In the genomic region with DNA sequence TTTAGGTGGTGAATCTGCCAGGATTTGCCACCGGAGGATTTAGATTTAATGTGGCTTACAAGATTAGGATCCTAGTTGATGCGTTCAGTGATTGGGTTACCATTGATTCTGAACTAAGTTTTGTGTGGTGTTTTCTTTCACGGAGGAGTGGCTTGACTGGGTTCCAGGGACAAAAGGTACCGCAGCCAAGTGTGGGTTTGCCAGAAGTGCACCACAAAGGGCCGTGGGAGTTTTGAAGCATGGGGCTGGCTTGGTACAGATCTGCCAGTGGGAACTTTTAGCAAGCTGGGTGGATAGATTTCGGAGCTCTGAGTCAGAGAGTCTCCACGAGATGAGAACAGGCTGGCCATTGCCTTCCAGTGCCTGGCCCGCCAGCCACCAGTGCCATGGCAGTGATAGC, we compare ENCODE assay signal across 20 mouse cellular contexts.
DNase-seq lines count a peak whose midpoint lies in the region; ATAC-seq and TF ChIP-seq lines count a peak whose summit lies in the region.
"Had no signal": no experiment of that assay in that cellular context is flagged by ENCODE, and none has a peak within 500 bp of the region (broad histone marks: within the 10 kb centered on the region; RNA-seq: fewer than 3 reads in every experiment).

No protein-coding gene starts in this region.

- intact Hi-C loops in heart, postnatal 36 days (cut with DNase I) = no loop called here

- H3K4me2 ChIP-seq in forebrain, embryonic 14.5 days (ENCODE audit: low read length) = no peak overlapping the region
- H3K4me2 ChIP-seq in forebrain, postnatal 0 days (ENCODE audit: low read depth) = no peak overlapping the region
- H3K4me2 ChIP-seq in midbrain, embryonic 14.5 days (ENCODE audit: low read length) = no peak overlapping the region
- H3K4me2 ChIP-seq: forebrain, embryonic 15.5 days; liver, embryonic 12.5 days; lung, embryonic 15.5 days; stomach, embryonic 15.5 days had no signal

- H3K4me3 ChIP-seq in forebrain, embryonic 14.5 days (ENCODE audit: low read depth, low read length) = no peak overlapping the region
- H3K4me3 ChIP-seq in forebrain, postnatal 0 days (ENCODE audit: low read depth, low read length) = no peak overlapping the region
- peak overlapping the region; percentile 66 for H3K4me3 ChIP-seq in E14TG2a.4 (replicated peaks; ENCODE audit: low read length)
- H3K4me3 ChIP-seq in midbrain, embryonic 14.5 days (replicated peaks; ENCODE audit: low read depth, low read length) = no peak overlapping the region
- H3K4me3 ChIP-seq: forebrain, embryonic 15.5 days; limb, embryonic 10.5 days; liver, embryonic 12.5 days; lung, embryonic 15.5 days; stomach, embryonic 15.5 days had no signal

- no peak for TF ChIP-seq CTCF in forebrain, postnatal 0 days (IDR thresholded peaks at IDR 0.05; ENCODE audit: low read depth)
- TF ChIP-seq CTCF in E14TG2a.4 (conservative IDR thresholded peaks at IDR 0.05; ENCODE audit: low read length) = no peak

- no peaks in the 10 kb centered on the region for H3K4me1 ChIP-seq in forebrain, embryonic 14.5 days (ENCODE audit: control insufficient read depth, insufficient read depth, low read length)
- no peaks in the 10 kb centered on the region for H3K4me1 ChIP-seq in forebrain, postnatal 0 days (ENCODE audit: insufficient read depth)
- peaks cover 8% of the 10 kb centered on the region; the same call in 1 of the 2 replicates for H3K4me1 ChIP-seq in E14TG2a.4 (replicated peaks; ENCODE audit: low read depth, low read length)
- H3K4me1 ChIP-seq in midbrain, embryonic 14.5 days (ENCODE audit: control insufficient read depth, insufficient read depth, low read length) = no peaks in the 10 kb centered on the region
- H3K4me1 ChIP-seq: forebrain, embryonic 15.5 days; limb, embryonic 10.5 days; liver, embryonic 12.5 days; lung, embryonic 15.5 days; stomach, embryonic 15.5 days had no signal

- no peak for ATAC-seq in forebrain, embryonic 14.5 days
- no peak for ATAC-seq in forebrain, postnatal 0 days
- no peak for ATAC-seq in midbrain, embryonic 14.5 days (ENCODE audit: low FRiP score, low TSS enrichment)
- ATAC-seq: forebrain, embryonic 15.5 days; intestine, embryonic 16.5 days; liver, embryonic 12.5 days; midbrain, embryonic 16.5 days had no signal

- no peaks in the 10 kb centered on the region for H3K27me3 ChIP-seq in forebrain, embryonic 14.5 days (replicated peaks; ENCODE audit: control insufficient read depth, insufficient read depth, low read length)
- no peaks in the 10 kb centered on the region for H3K27me3 ChIP-seq in forebrain, postnatal 0 days (ENCODE audit: insufficient read depth, low read length)
- no peaks in the 10 kb centered on the region for H3K27me3 ChIP-seq in E14TG2a.4 (ENCODE audit: insufficient read depth, low read length)
- no peaks in the 10 kb centered on the region for H3K27me3 ChIP-seq in midbrain, embryonic 14.5 days (ENCODE audit: control insufficient read depth, insufficient read depth, low read length)
- H3K27me3 ChIP-seq: CH12.LX; forebrain, embryonic 15.5 days; liver, embryonic 12.5 days; lung, embryonic 15.5 days; stomach, embryonic 15.5 days had no signal

- no peak overlapping the region for H3K9ac ChIP-seq in forebrain, embryonic 14.5 days (ENCODE audit: low read length)
- H3K9ac ChIP-seq in forebrain, postnatal 0 days = no peak overlapping the region
- no peak overlapping the region for H3K9ac ChIP-seq in midbrain, embryonic 14.5 days (replicated peaks; ENCODE audit: low read length)
- H3K9ac ChIP-seq: forebrain, embryonic 15.5 days; liver, embryonic 12.5 days; lung, embryonic 15.5 days; stomach, embryonic 15.5 days had no signal

- no peak overlapping the region for H3K27ac ChIP-seq in forebrain, embryonic 14.5 days (ENCODE audit: low read depth, low read length)
- H3K27ac ChIP-seq in forebrain, postnatal 0 days (ENCODE audit: low read depth, low read length) = no peak overlapping the region
- no peak overlapping the region for H3K27ac ChIP-seq in midbrain, embryonic 14.5 days (replicated peaks; ENCODE audit: low read depth, low read length)
- H3K27ac ChIP-seq: forebrain, embryonic 15.5 days; limb, embryonic 10.5 days; liver, embryonic 12.5 days; lung, embryonic 15.5 days; stomach, embryonic 15.5 days had no signal

- DNase-seq in forebrain, embryonic 14.5 days (ENCODE audit: low spot score) = peak; percentile 1
- no peak for DNase-seq in forebrain, postnatal 0 days
- DNase-seq in layer of hippocampus, adult 11-12 months (ENCODE audit: low spot score) = peak; percentile 44
- DNase-seq in left cerebral cortex, adult 8-10 months (ENCODE audit: low spot score in 2 of 2) = peak; percentile 1 to 6
- DNase-seq in heart, postnatal 36 days = no peak
- DNase-seq in midbrain, embryonic 14.5 days = no peak
- DNase-seq in heart, adult 9 months (ENCODE audit: low spot score in 2 of 2) = no peak
- DNase-seq: adrenal gland, postnatal 10 days; cerebellum, adult 8-10 months; kidney, postnatal 10 days; thymus, postnatal 25 days had no signal

- WGBS in forebrain, embryonic 14.5 days = 74% methylated on average over 8 of the region's 8 CpGs
- 64% methylated on average over 8 of the region's 8 CpGs for WGBS in forebrain, postnatal 0 days
- WGBS in midbrain, embryonic 14.5 days = 88% methylated on average over 8 of the region's 8 CpGs

- no peaks in the 10 kb centered on the region for H3K9me3 ChIP-seq in forebrain, embryonic 14.5 days (replicated peaks; ENCODE audit: control insufficient read depth, low read length)
- no peaks in the 10 kb centered on the region for H3K9me3 ChIP-seq in forebrain, postnatal 0 days (ENCODE audit: low read length)
- no peaks in the 10 kb centered on the region for H3K9me3 ChIP-seq in E14TG2a.4 (ENCODE audit: low read length)
- no peaks in the 10 kb centered on the region for H3K9me3 ChIP-seq in midbrain, embryonic 14.5 days (ENCODE audit: control insufficient read depth, low read length)
- H3K9me3 ChIP-seq: forebrain, embryonic 15.5 days; limb, embryonic 10.5 days; lung, embryonic 15.5 days; stomach, embryonic 15.5 days had no signal

- H3K36me3 ChIP-seq in forebrain, embryonic 14.5 days (ENCODE audit: control insufficient read depth, insufficient read depth, low read length) = no peaks in the 10 kb centered on the region
- H3K36me3 ChIP-seq in forebrain, postnatal 0 days (ENCODE audit: insufficient read depth) = no peaks in the 10 kb centered on the region
- H3K36me3 ChIP-seq in E14TG2a.4 (ENCODE audit: insufficient read depth, low read length) = no peaks in the 10 kb centered on the region
- H3K36me3 ChIP-seq in midbrain, embryonic 14.5 days (ENCODE audit: control insufficient read depth, insufficient read depth, low read length) = no peaks in the 10 kb centered on the region
- H3K36me3 ChIP-seq: forebrain, embryonic 15.5 days; limb, embryonic 10.5 days; liver, embryonic 12.5 days; lung, embryonic 15.5 days; stomach, embryonic 15.5 days had no signal

Comparison
In these comparisons a context has a peak if more than half of its experiments do, and no peak if none do; other contexts are left out.
1. DNase-seq: peak in forebrain, embryonic 14.5 days (single experiment), layer of hippocampus, adult 11-12 months (single experiment) and left cerebral cortex, adult 8-10 months (2 of 2); none in forebrain, postnatal 0 days (single experiment), heart, postnatal 36 days (0 of 2), midbrain, embryonic 14.5 days (single experiment) and heart, adult 9 months (0 of 2).